Mouse (Mus musculus): Measurements from ENCODE around the gene Yy1.

GRCm38 (mm10) chr12:108865007-108865494 is 72.3 kb downstream of the Yy1 start:
- TF ChIP-seq POLR2A (IDR thresholded peaks at IDR 0.05; ENCODE audit: control insufficient read depth, extremely low read depth, insufficient read depth, low read length, poor library complexity) (no peak), CTCF (IDR thresholded peaks at IDR 0.05; ENCODE audit: borderline replicate concordance, control insufficient read depth, extremely low read depth, insufficient read depth, low read length, poor library complexity) (no peak)

Data from thymus, adult 2 months (tissue).